Mouse (Mus musculus): ENCODE measurements around the gene Il4i1. TPM values are rescaled to one million over a fixed set of nuclear protein-coding genes. Genes with fewer than 3 reads are reported as not detected.
A peak's percentile ranks its signal among the peaks of the same experiment; 100 is the strongest.

The Il4i1 gene
- polyA plus RNA-seq, 1 experiment from 2014 or later, result 2.0 TPM

DNA sequence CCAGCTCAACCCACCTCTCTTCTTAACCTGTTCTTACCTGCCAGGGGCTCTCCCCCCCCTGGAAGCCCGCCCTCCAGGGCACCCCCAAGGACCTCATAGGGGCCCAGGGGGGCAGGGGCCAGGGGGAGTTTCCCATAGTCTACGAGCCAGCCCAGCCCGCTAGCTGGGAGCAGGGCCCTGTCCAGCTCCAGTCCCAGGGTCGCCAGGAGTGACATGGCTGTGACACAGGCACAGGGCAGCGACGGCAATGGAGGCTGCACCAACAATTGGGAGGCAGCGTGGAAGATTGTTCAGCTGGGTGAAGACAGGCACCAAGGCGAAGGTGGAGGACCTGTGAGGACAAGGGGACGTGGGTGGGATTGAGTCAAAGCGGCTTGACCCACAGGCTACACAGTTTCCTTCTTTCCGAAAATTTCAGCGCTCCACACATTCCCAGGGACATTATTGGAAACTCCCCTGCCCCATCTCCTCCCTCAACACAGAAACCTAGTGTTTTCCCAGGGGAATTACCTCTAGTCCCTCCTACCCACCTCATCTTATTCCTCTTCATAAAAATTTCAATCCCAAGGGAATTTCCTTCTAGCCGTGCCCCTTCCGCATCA is 1.1 kb upstream of the Il4i1 start:
- Histone ChIP-seq H3K4me2 (ENCODE audit: low read length) (peak overlapping the region; percentile 60), H3K4me3 (ENCODE audit: low read depth, low read length) (peak overlapping the region; percentile 83), H3K9me3 (ENCODE audit: control insufficient read depth, low read length) (no peaks in the 10 kb centered on the region), H3K9ac (ENCODE audit: low read length) (peak overlapping the region; percentile 87), H3K36me3 (ENCODE audit: control insufficient read depth, insufficient read depth, low read length) (peaks cover 14% of the 10 kb centered on the region; the same call in 1 of the 2 replicates), H3K27me3 (replicated peaks; ENCODE audit: control insufficient read depth, insufficient read depth, low read length) (no peaks in the 10 kb centered on the region), H3K4me1 (replicated peaks; ENCODE audit: control insufficient read depth, insufficient read depth, low read length) (peaks cover 25% of the 10 kb centered on the region), H3K27ac (ENCODE audit: low read depth) (0 out of 2 replicates have a peak overlapping the region, but pooled peaks have one; percentile 97)
- no peak for DNase-seq (ENCODE audit: low spot score)
- ATAC-seq (replicated peaks; ENCODE audit: low FRiP score, low TSS enrichment, low read depth), result 0 out of 2 replicates have a peak, but pooled peaks have one; percentile 1
- WGBS, result 37% methylated on average over 14 of the region's 14 CpGs

DNA sequence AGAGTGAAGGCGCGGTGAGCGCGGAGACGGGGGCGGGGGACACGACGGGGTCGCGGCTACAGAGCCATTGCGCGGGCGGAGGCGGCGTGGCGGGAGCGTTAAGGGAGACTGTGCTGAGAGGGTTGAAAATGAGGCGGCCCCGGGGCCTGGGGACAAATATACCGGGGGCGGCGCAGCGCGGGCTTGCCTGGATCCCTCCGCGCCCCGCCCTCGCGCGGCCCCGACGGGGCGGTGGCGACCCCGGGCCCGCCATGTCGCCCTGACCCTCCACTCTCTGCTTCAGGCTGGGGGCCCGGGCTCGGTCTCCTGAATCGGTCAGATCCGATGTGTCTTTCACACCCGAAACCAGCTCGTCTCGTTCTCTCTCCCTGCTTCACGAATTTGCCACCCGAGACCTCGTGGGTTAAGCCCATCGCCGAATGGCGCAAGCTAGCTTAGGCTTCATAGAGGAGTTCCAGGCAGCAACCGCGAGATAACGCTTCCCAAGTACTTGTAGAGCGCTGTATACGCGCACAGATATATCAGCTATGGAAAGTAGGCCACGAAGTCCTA is 359 bp downstream of the Il4i1 start, which contains the start of gene Atf5:
TSS of gene Atf5 (minus strand) at position 189 of the 552 bp plus-strand sequence.
- Histone ChIP-seq H3K9ac (ENCODE audit: low read length) (peak within 1 kb of the TSS; percentile 87), H3K4me1 (replicated peaks; ENCODE audit: control insufficient read depth, insufficient read depth, low read length) (peaks cover 27% of the 10 kb centered on the region), H3K36me3 (ENCODE audit: control insufficient read depth, insufficient read depth, low read length) (peaks cover 14% of the 10 kb centered on the region; the same call in 1 of the 2 replicates), H3K4me3 (ENCODE audit: low read depth, low read length) (peak within 1 kb of the TSS; percentile 83), H3K4me2 (ENCODE audit: low read length) (peak within 1 kb of the TSS; percentile 78), H3K27me3 (replicated peaks; ENCODE audit: control insufficient read depth, insufficient read depth, low read length) (no peaks in the 10 kb centered on the region), H3K9me3 (ENCODE audit: control insufficient read depth, low read length) (no peaks in the 10 kb centered on the region), H3K27ac (ENCODE audit: low read depth) (peak within 1 kb of the TSS; percentile 97)
- WGBS, result 2% methylated on average over 46 of the region's 57 CpGs
- DNase-seq (ENCODE audit: low spot score), result peak; percentile 83
- ATAC-seq (replicated peaks; ENCODE audit: low FRiP score, low TSS enrichment, low read depth), result peak; percentile 48

- 22% methylated on average over 3 of the region's 3 CpGs for WGBS
- Histone ChIP-seq H3K4me2 (ENCODE audit: low read length) (peak overlapping the region; percentile 78), H3K27ac (ENCODE audit: low read depth) (no peak overlapping the region), H3K27me3 (replicated peaks; ENCODE audit: control insufficient read depth, insufficient read depth, low read length) (no peaks in the 10 kb centered on the region), H3K4me1 (replicated peaks; ENCODE audit: control insufficient read depth, insufficient read depth, low read length) (peaks cover 27% of the 10 kb centered on the region), H3K9ac (ENCODE audit: low read length) (peak overlapping the region; percentile 87), H3K9me3 (ENCODE audit: control insufficient read depth, low read length) (no peaks in the 10 kb centered on the region), H3K36me3 (ENCODE audit: control insufficient read depth, insufficient read depth, low read length) (peaks cover 13% of the 10 kb centered on the region; the same call in 1 of the 2 replicates), H3K4me3 (ENCODE audit: low read depth, low read length) (peak overlapping the region; percentile 83)
- DNase-seq (ENCODE audit: low spot score) (no peak), ATAC-seq (replicated peaks; ENCODE audit: low FRiP score, low TSS enrichment, low read depth) (no peak)
These were observed 1.3 kb downstream of the Il4i1 start for GRCm38 (mm10) chr7:44817441-44817840.

DNA sequence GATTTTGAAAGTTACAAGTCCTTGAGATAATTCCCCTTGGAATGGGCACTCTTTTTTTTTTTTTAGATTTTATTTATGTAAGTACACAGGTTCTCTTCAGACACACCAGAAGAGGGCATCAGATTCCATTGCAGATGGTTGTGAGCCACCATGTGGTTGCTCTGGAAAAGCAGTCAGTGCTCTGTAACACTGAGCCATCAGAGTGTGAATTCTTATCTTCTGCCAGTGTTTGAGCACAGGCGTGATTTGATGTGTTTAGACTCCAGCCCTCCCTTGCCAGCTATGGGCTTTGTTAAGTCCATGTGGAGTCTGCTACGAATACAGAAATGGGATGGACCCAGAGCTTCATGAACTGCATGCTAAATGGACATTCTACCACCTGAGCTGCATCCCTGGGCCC is 2.0 kb downstream of the Il4i1 start:
- H3K36me3 ChIP-seq (ENCODE audit: control insufficient read depth, insufficient read depth, low read length), result 0 out of 2 replicates have a peak, but pooled peaks cover 6% of the 10 kb centered on the region
- peak overlapping the region; percentile 83 for H3K4me3 ChIP-seq (ENCODE audit: low read depth, low read length)
- peak overlapping the region; percentile 78 for H3K4me2 ChIP-seq (ENCODE audit: low read length)
- DNase-seq (ENCODE audit: low spot score) (peak; percentile 50), ATAC-seq (replicated peaks; ENCODE audit: low FRiP score, low TSS enrichment, low read depth) (no peak)
- H3K9ac ChIP-seq (ENCODE audit: low read length), result peak overlapping the region; percentile 87; the same call in 1 of the 2 replicates
- H3K4me1 ChIP-seq (replicated peaks; ENCODE audit: control insufficient read depth, insufficient read depth, low read length), result peaks cover 27% of the 10 kb centered on the region
- H3K27me3 ChIP-seq (replicated peaks; ENCODE audit: control insufficient read depth, insufficient read depth, low read length), result no peaks in the 10 kb centered on the region
- no peak overlapping the region for H3K27ac ChIP-seq (ENCODE audit: low read depth)
- 28% methylated on average over 2 of the region's 2 CpGs for WGBS
- no peaks in the 10 kb centered on the region for H3K9me3 ChIP-seq (ENCODE audit: control insufficient read depth, low read length)

DNA sequence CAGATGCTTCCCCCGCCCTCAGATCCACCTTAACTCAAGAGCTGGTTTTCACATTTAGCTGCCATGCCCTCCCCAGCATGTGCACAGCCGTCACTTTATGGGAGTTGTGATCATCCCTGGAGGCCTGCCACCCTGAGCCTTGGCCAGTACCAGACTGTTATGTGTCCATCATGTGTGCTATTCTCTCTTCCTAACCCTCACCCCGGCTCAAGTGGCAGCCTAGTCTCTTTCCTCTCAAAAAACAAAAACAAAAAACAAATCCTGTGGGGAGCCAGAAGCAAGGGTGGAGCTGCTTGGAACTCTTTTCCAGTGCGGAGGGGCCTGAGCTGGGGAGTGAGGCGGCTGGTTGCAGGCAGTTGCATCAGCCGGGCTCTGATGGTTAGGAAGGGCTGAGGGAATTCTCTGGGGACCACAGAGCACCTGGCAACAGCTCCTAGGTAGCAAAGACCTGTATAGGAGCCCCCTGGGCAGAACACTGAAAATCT is 2.6 kb downstream of the Il4i1 start:
- WGBS, result 49% methylated on average over 6 of the region's 6 CpGs
- DNase-seq (ENCODE audit: low spot score), result peak; percentile 57
- Histone ChIP-seq H3K9me3 (ENCODE audit: control insufficient read depth, low read length) (no peaks in the 10 kb centered on the region), H3K4me2 (ENCODE audit: low read length) (peak overlapping the region; percentile 78), H3K4me3 (ENCODE audit: low read depth, low read length) (peak overlapping the region; percentile 83), H3K9ac (ENCODE audit: low read length) (peak overlapping the region; percentile 37; the same call in 1 of the 2 replicates), H3K27ac (ENCODE audit: low read depth) (no peak overlapping the region), H3K4me1 (replicated peaks; ENCODE audit: control insufficient read depth, insufficient read depth, low read length) (peaks cover 27% of the 10 kb centered on the region), H3K36me3 (ENCODE audit: control insufficient read depth, insufficient read depth, low read length) (0 out of 2 replicates have a peak, but pooled peaks cover 5% of the 10 kb centered on the region), H3K27me3 (replicated peaks; ENCODE audit: control insufficient read depth, insufficient read depth, low read length) (no peaks in the 10 kb centered on the region)
- no peak for ATAC-seq (replicated peaks; ENCODE audit: low FRiP score, low TSS enrichment, low read depth)

DNA sequence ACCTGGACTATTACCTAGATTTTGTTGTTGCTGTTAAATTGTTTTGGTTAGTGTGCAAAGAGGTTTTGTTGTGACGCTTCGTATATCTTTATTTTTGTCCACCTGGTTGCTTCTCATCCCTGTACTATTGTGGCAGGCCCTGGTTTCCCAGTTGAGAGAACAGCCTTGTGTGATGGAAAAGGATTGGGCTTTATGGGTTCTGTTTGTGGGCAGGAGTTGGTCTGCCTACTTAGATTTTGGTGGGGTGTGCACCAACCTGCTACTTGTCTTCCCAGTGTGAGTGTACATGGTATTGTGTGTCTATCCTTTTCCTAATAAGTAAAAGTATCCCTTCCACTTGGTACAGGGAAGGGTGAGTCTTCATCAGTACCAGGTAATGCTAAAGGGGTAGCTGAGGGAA is 3.2 kb downstream of the Il4i1 start:
- DNase-seq (ENCODE audit: low spot score) (no peak), ATAC-seq (replicated peaks; ENCODE audit: low FRiP score, low TSS enrichment, low read depth) (no peak)
- H3K4me2 ChIP-seq (ENCODE audit: low read length), result peak overlapping the region; percentile 78
- no peaks in the 10 kb centered on the region for H3K27me3 ChIP-seq (replicated peaks; ENCODE audit: control insufficient read depth, insufficient read depth, low read length)
- peak overlapping the region; percentile 83; the same call in 1 of the 2 replicates for H3K4me3 ChIP-seq (ENCODE audit: low read depth, low read length)
- peaks cover 30% of the 10 kb centered on the region for H3K4me1 ChIP-seq (replicated peaks; ENCODE audit: control insufficient read depth, insufficient read depth, low read length)
- 77% methylated on average over 2 of the region's 2 CpGs for WGBS
- H3K36me3 ChIP-seq (ENCODE audit: control insufficient read depth, insufficient read depth, low read length), result no peaks in the 10 kb centered on the region
- no peaks in the 10 kb centered on the region for H3K9me3 ChIP-seq (ENCODE audit: control insufficient read depth, low read length)
- no peak overlapping the region for H3K27ac ChIP-seq (ENCODE audit: low read depth)
- 0 out of 2 replicates have a peak overlapping the region, but pooled peaks have one; percentile 37 for H3K9ac ChIP-seq (ENCODE audit: low read length)

- ATAC-seq (replicated peaks; ENCODE audit: low FRiP score, low TSS enrichment, low read depth), result no peak
- Histone ChIP-seq H3K9me3 (ENCODE audit: control insufficient read depth, low read length) (no peaks in the 10 kb centered on the region), H3K4me3 (ENCODE audit: low read depth, low read length) (no peak overlapping the region), H3K9ac (ENCODE audit: low read length) (no peak overlapping the region), H3K27ac (ENCODE audit: low read depth) (no peak overlapping the region), H3K27me3 (replicated peaks; ENCODE audit: control insufficient read depth, insufficient read depth, low read length) (no peaks in the 10 kb centered on the region), H3K4me2 (ENCODE audit: low read length) (no peak overlapping the region), H3K4me1 (replicated peaks; ENCODE audit: control insufficient read depth, insufficient read depth, low read length) (peaks cover 30% of the 10 kb centered on the region), H3K36me3 (ENCODE audit: control insufficient read depth, insufficient read depth, low read length) (no peaks in the 10 kb centered on the region)
- 58% methylated on average over 5 of the region's 5 CpGs for WGBS
- DNase-seq (ENCODE audit: low spot score), result peak; percentile 33
These were observed 3.7 kb downstream of the Il4i1 start for GRCm38 (mm10) chr7:44819863-44820262.

DNA sequence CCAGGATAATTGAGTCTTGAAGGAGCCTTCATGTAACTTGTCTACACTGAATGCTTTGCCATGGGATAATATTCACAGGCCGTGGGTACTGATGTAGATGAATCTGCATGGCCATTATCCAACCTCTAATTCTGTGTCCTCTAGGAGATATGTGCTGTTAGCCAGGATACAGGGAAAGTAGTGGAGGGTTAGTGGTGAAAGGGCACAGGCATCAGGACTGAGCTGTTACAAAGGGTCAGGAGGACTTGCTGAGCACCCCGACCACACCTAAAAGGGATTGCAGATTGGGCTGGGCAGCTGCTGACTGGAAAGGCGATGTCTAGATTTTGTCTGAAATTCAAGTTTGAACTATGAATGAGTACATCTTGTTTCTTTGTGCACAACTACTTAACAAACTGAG is 4.3 kb downstream of the Il4i1 start:
- DNase-seq (ENCODE audit: low spot score), result peak; percentile 44
- WGBS, result 83% methylated on average over 3 of the region's 3 CpGs

More for the DNA sequence above, 4.3 kb downstream of the Il4i1 start:
- Histone ChIP-seq H3K9ac (ENCODE audit: low read length) (no peak overlapping the region), H3K9me3 (ENCODE audit: control insufficient read depth, low read length) (no peaks in the 10 kb centered on the region), H3K27me3 (replicated peaks; ENCODE audit: control insufficient read depth, insufficient read depth, low read length) (no peaks in the 10 kb centered on the region), H3K4me1 (replicated peaks; ENCODE audit: control insufficient read depth, insufficient read depth, low read length) (peaks cover 27% of the 10 kb centered on the region), H3K4me3 (ENCODE audit: low read depth, low read length) (no peak overlapping the region), H3K36me3 (ENCODE audit: control insufficient read depth, insufficient read depth, low read length) (no peaks in the 10 kb centered on the region), H3K27ac (ENCODE audit: low read depth) (no peak overlapping the region), H3K4me2 (ENCODE audit: low read length) (no peak overlapping the region)
- no peak for ATAC-seq (replicated peaks; ENCODE audit: low FRiP score, low TSS enrichment, low read depth)

Measured in intestine, embryonic 14.5 days (tissue).